Mouse (Mus musculus): Measurements from ENCODE around the gene Wdr48. TPM values are rescaled to one million over a fixed set of nuclear protein-coding genes. Genes with fewer than 3 reads are reported as not detected.

The Wdr48 gene
- polyA plus RNA-seq, 2 experiments from 2014 or later: 38.6 to 46.9 TPM

DNA sequence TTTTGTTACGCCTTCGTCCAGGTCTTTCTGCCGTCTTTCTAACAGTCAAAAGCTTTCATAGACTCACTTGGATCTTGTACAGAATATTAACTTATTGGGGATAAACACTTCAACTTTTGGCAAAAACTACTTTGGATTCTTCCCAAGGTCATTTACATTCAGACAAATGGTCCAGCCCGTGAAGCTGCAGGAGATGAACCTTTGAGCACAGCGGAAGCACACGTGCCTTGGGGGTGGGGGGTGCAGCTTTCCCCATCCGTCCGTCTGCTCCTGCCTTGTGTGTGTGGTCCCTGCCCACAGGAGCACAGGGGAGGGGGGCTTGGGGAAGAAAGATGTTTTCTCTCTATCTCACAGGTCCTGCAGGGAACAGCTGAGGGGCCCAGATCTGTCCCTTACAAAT, 31.1 kb downstream of the Wdr48 start:
- ATAC-seq: no peak

DNA sequence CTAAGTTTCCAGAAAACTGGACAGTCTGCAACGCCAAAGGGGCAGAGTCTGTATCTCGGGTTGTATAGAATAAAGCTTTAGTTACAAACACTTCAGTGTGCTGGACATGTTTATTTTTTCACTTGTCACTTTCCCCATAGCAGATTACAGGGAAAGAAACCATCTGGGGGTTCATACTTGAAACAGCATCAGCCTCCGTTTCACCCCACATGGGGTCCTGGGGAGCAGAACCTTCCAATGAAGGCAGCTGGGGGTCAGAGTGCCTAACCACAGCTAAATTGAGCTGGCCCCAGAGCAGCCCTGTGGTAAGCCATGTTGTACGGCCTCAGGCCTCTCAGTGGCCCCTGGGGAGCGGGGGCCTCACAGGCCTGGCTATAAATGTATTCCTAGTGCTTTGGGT, 31.8 kb downstream of the Wdr48 start:
- ATAC-seq: no peak

DNA sequence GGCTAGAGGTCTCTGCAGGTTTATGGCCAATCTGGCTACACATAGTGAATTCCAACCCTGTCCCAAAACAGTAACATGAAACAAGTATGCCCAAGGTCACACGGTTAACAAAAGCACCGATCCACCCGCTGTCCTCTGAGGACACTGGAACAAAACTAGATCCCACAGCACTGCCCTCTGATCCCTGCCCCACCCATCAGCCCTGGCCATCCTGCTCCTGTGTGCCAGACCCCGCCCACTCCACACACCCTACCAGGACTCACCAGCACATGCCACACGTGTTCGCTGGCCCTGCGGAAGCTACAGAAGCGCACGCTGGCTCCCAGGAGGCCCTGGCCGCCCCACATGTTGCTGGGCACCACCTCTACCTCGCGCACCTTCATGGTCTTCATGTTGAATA, 37.7 kb downstream of the Wdr48 start:
- ATAC-seq: no peak

DNA sequence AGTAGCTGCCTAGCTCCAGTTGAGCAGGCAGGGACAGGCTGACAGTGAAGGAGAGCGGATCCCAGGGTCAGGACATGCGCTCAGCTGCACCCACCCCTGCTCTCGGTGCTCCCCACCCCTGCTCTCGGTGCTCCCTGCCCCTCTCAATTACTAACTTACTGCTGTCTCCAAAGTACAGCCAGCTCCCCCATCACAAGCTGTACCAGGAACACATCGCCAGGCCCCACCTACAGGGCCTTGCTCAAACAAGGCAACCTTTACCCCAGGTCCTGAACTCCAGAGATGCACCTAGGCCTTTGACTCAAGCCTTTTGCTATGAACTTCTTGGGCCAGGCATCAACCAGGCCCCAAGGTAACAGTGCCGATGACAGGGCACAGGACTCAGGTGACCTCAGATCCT, 39.0 kb downstream of the Wdr48 start:
- ATAC-seq: no peak

DNA sequence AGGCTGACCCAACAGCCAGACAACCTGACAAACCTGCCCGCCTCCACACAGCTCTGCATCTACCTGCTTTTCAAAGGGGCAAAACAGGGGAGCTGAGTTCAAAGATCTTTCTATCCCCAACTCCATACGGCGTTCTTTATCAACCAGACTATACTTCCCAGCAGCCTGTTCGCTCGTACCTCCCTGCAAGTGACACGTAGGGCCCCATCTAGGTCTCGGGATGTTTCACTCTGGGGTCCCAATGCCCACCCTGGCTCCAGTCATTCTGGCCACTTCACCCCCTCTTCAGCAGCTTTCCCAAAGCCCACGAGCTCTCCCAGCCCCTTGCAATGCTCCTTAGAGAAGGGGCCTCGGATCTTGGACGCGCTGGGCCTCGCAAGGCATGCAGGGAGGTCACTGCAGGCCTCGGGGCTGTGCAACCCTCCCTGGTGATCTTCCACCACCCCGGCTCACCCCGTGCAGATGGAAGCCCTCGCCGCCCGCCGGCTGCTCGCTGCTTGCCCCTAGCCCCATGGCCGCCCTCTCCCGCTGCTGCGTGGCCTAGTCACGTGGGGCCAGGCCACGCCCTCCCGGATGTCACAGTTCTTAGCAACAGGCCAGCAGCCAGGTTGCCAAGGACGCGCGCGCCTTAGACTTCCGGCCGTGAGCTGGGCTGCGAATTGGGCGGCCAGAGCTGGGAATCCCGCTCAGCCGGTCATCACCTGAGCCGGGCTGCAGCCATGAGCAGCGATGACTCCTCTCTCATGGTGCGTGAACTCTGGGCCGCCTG, 42.5 kb downstream of the Wdr48 start, which contains the start of the genes Gorasp1 and Ttc21a:
Gorasp1 (minus strand) TSS at position 561 of the 769 bp plus-strand sequence.
Ttc21a (plus strand) TSS at position 602 of the 769 bp plus-strand sequence.
- peak; percentile 98 for ATAC-seq

DNA sequence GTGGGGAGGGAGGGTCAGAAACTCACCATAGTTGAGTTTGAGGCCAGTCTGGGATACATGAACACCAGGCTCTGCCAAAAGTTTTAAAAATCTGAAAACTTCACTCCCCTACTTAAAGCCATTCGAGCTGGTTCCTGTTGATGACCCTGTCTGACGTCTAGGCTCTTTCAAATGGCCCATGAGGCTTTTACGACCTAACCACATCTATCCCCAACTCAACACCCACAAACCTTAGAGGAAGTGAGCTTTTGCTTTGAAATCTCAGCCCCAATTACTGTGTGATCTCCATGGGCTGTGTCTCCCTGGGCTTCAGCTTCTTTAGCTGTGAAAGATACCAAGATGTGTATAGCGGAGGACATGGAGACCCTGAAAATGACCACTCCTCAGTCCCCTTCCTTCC, 43.8 kb downstream of the Wdr48 start:
- ATAC-seq: peak; percentile 65

DNA sequence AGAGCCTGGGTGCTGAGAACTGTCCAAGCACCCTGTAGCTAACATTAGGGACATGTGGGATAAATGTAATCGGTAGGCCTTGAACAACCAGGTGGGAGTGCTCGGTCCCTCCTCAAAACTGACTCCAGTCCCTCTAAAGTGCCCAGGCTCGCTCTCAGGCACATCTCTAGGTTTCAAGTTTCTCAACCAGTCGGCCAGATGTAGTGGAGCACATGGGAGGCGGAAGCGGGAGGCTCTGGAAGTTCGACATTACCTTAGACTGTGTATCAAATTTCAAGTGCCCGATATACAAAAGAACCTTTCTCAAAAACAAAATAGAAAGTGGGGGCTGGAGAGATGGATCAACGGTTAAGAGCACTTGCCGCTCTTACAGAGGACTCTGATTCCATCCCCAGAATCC, 45.0 kb downstream of the Wdr48 start:
- ATAC-seq: no peak

DNA sequence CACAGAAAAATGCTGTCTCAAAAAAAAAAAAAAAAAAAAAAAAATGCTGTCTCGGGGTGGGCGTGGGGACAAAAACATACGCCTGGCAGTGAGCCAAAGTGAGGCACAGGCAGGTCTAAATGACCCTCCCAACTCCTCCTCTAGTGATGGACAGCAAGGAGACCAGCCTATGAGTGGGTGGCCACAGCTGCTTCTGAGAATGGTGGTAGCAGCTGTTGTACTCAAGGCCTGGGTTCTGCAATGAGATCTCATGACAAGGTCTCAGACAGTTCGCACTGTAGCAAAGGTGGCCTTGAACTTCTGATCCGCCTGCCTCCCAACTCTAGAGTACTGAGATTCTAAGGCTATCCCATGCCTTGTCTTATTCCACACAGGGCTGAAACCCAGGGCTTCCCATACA, 46.7 kb downstream of the Wdr48 start:
- no peak for ATAC-seq

DNA sequence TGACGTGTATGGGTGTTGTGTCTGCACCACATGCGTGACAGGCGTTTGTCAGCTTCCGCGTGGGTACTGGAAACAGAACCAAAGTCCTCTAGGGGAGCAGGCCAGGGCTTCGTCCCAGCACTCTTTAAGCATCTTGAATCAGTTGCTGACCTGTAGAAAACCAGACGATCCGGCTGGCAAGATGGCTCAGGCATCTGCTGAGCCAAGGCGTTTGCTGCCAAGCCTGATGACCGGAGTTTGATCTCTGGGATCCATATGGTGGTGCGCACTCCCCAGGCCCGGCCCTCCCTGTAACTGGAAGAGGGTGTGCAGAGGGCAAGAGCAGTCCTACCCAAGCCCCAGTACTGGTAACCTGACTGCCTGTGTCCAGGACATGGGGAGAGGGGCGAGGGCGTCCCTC, 47.2 kb downstream of the Wdr48 start:
- no peak for ATAC-seq

DNA sequence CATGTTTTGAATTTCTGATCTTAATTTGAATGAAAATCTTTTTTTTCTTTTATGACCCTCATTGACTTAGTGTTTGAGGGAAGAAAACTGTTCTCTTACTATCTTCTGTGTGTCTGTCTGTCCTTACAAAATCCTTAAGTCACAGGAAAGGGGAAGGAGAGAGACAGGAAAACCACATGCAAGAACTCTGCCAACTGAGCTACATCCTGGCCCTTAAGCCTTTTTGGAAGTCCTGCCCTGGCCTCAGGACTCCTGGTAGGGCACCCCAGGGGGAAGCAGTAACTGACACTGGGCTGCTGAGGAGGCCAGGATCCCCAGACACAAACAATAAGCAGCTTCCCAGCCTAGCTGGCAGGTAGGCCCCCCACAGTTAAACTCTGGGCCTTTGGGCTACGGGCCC, 48.6 kb downstream of the Wdr48 start:
- ATAC-seq: no peak

DNA sequence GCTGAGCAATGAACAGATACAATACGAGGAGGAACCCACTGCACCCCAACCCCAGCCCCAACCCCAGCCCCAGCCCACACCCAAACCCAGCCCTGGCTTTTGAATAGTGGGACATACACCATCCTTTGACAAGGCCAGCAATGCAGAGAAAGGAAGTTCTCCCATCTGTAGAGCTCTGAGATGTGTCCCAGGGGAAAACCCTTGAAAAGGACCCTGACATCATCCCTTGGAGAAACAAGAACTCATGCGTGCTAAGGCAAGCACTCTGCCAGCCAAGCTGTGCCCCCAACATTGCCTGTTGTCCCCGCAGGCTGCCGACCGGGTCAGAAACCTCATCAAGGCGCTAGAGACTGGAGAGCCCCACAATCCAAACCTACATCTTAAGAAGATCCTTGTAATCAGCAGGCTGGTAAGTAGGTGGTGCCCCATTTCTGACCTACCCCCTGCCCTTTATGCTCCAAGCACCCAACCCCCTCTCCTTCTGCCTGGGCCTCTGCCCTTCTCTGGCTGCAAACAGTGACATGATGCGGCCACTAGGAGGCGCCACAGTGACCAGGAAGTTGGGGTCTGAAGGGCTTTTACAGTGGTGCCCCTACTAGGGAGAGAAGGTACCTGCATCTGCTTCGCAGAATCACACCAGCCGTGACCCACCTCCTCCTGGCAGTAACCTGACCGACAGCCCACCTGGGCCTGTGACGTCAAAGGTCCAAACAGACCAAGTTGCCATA, 50.7 kb downstream of the Wdr48 start:
- ATAC-seq: no peak

DNA sequence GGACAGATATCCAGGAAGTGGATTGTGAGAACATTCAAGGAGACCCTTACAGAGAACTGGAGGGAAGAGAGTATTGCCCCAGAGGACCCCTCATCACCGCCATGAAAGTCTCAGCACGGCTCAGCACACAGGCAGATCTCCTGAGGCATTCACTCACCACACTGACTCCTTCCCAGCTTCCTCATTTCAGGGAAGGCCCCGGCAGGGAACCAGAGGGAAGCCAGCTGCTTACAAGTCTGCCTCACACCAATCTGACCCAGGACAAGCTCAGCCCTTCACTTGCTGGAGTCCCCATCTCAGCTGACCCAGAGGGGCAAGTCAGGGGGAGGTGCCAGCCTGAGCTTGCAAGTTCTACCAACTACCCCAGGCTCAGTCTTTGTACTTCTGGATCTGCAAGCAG, 54.1 kb downstream of the Wdr48 start:
- ATAC-seq: no peak

DNA sequence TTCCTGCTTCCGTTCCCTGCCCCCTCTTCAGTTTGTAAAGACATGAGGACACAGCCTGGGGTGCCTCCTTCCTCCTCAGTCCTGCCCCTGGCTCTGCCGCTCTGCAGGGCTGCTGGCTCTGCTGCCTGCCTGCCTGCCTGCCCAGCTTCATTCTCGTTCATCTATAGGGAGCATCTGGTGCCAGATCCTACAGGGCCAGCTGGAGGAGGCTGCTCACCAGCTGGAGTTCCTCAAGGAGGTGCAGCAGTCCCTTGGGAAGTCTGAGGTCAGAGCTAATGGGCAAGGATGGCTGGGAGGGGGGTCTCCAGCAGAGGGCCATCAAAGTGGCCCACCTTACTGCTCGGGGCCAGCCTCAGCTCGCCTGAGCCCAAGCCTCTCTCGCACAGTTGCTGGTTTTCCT, 55.8 kb downstream of the Wdr48 start:
- ATAC-seq: no peak

DNA sequence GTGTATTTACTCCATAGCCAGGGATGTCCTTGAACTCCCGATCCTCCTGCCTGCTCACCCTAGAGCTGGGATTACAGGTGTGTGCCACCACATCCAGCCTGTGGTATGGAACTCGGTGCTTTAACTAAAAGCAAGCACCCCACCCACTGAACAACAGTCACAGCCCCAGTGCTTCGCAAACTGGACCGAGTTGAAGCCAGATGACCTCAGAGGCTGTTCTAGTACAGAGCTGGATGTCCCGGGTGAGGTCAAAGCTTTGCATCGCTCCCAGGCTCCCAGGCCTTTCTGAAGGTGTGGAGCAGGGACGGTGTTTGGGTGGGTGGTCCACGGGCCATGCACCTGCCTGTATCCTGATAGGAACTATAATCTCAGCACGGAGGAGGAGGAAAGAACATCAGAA, 56.7 kb downstream of the Wdr48 start:
- ATAC-seq: no peak

DNA sequence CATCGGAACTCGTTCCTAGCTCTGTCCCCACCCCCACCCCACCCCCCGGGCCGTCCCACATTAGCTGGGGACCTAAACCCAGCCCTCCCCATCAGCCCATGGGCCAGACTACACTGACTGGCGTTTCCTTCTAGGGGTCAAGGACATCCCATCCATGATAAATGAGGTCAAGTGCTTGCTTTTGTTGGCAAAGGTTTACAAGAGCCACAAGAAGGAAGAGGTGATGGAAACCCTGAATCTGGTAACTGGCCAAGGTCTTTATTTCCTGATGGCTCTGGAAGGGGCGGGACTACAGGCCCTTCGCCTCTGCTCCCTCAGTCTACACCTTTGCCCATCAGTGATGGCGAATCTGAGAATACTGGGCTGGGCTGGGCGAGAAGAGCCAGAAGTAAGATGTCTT, 64.2 kb downstream of the Wdr48 start:
- no peak for ATAC-seq

DNA sequence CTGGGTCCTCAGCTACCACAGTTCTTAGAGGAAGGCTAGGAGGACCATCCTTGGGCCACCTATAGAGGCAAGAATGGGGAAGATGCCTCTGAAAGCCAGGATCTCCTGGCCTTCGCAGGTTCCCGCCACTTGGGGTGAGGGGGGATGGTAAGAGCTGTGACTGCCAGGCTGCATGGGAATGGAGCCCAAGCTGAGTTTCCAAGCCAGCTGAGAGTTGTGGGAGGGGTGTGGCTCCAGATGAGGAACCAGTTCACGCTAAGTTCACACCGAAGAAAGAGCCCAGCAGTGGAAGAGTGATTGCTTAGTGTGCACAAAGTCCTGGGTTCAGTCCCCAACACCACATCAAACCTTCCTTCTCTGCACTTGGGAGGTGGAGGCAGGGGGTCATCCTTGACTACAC, 67.5 kb downstream of the Wdr48 start:
- ATAC-seq: no peak

DNA sequence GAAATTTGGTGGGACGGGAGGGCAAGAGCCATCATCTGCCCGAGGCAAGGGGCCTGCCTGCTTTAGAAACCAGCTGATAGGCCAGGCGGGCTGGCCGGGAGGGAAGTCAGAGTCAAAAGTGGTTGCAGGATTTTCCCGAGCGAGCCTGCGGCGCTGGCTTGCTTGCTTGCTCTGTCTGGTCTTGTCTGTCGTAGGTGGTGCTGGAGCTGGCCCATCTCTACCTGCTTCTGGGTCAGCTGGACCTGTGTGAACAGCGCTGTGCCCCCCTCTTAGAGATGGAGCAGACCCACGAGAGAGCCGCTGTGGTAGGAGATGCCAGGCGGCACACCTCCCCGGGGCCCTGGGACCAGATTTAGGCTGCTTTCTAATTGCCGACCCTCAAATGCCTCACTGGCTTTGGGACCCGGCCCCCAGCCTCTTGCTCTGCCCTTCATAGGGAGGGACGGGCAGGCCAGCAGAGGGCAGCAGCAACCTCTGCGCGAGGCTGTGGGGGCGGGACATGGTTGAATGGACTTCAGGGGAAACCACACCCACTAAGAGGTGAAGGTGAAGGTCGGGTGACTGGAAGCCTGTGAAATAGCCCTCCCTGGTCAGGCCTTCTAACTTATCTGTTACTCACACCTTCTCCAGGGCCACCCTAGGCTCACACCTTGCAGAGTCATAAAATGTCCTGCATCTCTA, 68.4 kb downstream of the Wdr48 start:
- ATAC-seq: peak; percentile 90

DNA sequence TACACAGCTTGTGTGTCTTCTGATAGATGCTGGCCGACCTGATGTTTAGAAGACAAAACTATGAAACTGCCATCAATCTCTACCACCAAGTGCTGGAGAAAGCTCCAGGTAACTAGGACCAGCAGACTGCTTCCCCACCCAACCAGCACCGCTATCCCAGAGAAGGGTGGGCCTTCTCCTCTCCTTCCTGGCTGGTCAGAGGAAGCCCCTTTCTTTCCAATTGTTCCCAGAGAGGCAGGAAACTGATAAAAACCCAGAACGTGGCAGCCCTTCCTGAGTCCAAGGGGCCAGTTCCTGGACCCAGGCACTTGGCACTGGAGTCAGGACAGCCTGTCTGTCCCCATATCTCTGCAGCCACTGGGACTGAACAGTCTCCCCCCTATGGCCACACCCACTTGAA, 69.5 kb downstream of the Wdr48 start:
- no peak for ATAC-seq

DNA sequence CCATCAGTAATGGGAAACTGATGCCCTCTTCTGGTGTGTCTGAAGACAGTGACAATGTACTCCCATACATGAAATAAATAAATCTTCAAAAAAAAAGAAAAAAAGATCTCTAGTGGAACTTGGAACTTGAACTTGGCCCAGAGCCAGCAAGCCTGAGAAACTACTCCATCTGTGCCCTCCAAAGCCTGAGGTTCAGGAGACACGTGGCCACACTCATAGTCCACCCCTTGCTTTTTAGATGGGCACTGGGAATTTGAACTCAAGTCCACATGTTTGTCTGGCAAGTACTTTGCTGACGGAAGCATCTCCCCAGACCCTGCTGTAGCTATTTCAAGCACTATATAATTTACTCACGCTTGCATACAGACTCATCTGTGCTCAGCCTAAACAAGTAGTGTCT, 70.5 kb downstream of the Wdr48 start:
- no peak for ATAC-seq

DNA sequence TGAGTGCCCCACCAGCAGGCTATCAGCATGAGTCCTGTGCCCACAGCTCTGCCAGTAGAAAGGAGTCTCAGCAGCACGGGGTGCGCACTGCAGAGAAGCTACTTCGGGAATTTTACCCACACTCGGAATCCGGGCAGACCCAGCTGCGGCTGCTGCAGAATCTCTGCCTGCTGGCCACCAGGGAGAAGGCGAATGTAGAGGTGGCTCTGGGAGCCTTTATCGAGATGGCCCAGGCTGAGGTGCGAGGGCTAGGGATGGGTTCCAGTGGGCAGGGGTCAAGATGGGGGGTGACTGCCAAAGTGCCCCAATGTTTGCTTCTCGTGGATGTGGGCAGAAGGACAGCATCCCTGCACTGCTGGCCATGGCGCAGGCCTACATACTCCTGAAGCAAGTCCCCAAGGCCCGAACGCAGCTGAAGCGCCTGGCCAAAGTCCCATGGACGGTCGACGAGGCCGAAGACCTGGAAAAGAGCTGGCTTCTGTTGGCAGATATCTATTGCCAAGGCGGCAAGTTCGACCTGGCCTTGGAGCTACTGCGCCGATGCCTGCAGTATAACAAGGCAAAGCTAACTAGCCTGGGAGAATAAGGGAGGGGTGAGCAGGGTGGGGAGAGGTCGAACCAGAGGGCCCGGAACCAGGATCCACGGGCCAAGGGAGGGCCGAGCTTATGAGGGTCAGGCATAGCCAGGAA, 71.7 kb downstream of the Wdr48 start:
- ATAC-seq: no peak

DNA sequence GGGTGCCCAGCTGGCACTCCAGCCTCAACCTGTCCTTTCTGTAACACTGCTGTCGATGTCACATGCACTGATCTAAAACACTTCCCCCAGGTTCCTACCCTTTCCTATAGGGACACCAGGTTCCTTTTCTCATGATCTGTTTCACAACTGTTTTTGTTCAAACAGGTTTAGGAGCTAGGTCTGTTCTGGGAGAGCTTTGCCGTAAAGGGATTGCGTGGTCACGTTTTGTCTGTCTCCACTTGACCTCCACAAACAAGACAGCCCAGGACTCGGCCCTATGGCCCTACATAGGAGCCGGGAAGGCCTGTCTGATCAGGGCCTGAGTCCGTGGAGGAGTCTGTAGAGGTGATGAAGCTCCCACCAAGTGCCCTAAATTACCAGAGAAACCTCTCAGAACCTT, 75.1 kb downstream of the Wdr48 start:
- no peak for ATAC-seq

DNA sequence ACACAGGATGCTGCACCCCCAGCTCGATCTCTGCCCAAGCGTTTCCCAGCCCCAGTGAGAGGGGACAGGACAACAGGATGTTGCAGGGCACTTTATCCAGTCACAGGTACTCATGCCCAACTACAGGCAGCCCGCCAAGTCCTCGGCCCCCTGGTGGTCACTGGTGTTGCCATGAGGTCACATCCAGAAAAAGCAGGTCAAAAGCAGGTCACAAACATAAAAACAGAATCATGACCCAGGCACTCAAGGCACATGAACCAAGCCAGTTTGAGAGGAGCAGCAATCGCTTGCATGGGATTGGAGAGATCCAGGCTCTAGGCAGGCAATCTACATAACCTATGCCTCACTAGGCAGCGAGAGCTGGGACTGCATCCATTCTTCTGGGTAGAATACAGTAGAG, 75.5 kb downstream of the Wdr48 start:
- ATAC-seq: peak; percentile 44
